Comparison of ENCODE assay signal across 27 mouse cellular contexts in genomic region chr10:87885326-87886040, GRCm38 (mm10). TPM values are rescaled to one million over a fixed set of nuclear protein-coding genes. Genes with fewer than 3 reads are reported as not detected.
"Had no signal": no experiment of that assay in that cellular context is flagged by ENCODE, and none has a peak within 500 bp of the region (broad histone marks: within the 10 kb centered on the region; RNA-seq: fewer than 3 reads in every experiment).

No protein-coding gene starts in this region.

- H3K36me3 ChIP-seq: heart, embryonic 15.5 days; hindbrain, embryonic 10.5 days; hindbrain, embryonic 12.5 days; intestine, embryonic 15.5 days; limb, embryonic 12.5 days had no signal

- H3K4me3 ChIP-seq: gastrocnemius, adult 2 months; heart, adult 2 months; heart, embryonic 13.5 days; heart, embryonic 15.5 days; hindbrain, embryonic 10.5 days; hindbrain, embryonic 12.5 days; intestine, embryonic 15.5 days; layer of hippocampus, adult 2 months; left cerebral cortex, adult 2 months; limb, embryonic 10.5 days; limb, embryonic 12.5 days had no signal

- H3K27me3 ChIP-seq: heart, embryonic 13.5 days; heart, embryonic 15.5 days; hindbrain, embryonic 12.5 days; intestine, embryonic 15.5 days had no signal

- H3K9me3 ChIP-seq: heart, embryonic 13.5 days; heart, embryonic 15.5 days; hindbrain, embryonic 10.5 days; hindbrain, embryonic 12.5 days; intestine, embryonic 15.5 days; limb, embryonic 10.5 days; limb, embryonic 12.5 days had no signal

- H3K9ac ChIP-seq: heart, embryonic 13.5 days; heart, embryonic 15.5 days; hindbrain, embryonic 12.5 days; hindbrain, embryonic 14.5 days; intestine, embryonic 15.5 days; limb, embryonic 12.5 days; liver, embryonic 14.5 days had no signal

- DNase-seq: gastrocnemius, adult 2 months; gastrocnemius, postnatal 10 days; gastrocnemius, postnatal 25 days; heart, adult 2 months; heart, postnatal 14 days; heart, postnatal 4 days; kidney, adult 8-10 months; kidney, postnatal 10 days; kidney, postnatal 25 days; kidney, postnatal 4 days; liver had no signal

- H3K4me2 ChIP-seq: heart, embryonic 11.5 days; heart, embryonic 13.5 days; heart, embryonic 15.5 days; hindbrain, embryonic 12.5 days; hindbrain, embryonic 14.5 days; intestine, embryonic 15.5 days; limb, embryonic 12.5 days had no signal

- H3K4me1 ChIP-seq: heart, embryonic 13.5 days; heart, embryonic 15.5 days; hindbrain, embryonic 10.5 days; hindbrain, embryonic 12.5 days; intestine, embryonic 15.5 days; limb, embryonic 10.5 days; limb, embryonic 12.5 days had no signal

- H3K27ac ChIP-seq: gastrocnemius, adult 2 months; heart, adult 2 months; heart, embryonic 13.5 days; heart, embryonic 15.5 days; hindbrain, embryonic 10.5 days; hindbrain, embryonic 12.5 days; hindbrain, embryonic 14.5 days; intestine, embryonic 15.5 days; layer of hippocampus, adult 2 months; left cerebral cortex, adult 2 months; limb, embryonic 10.5 days; limb, embryonic 12.5 days; liver, embryonic 14.5 days had no signal

- ATAC-seq: hindbrain, embryonic 16.5 days; inflammation-experienced regulatory T-cells, adult 6 months; intestine, embryonic 15.5 days; intestine, postnatal 0 days had no signal

RNA-seq across cellular contexts. Expression of gene Igf1, which starts 27.4 kb away (rescaled TPM):
- total RNA-seq: granulocyte monocyte progenitor cell, adult 5-6 weeks had no signal
